Mouse (Mus musculus) bone marrow, adult 2 months (tissue): ENCODE data around the gene Rpap1.

Source experiments
- CTCF ChIP-seq: fragments of 200-500 bp; IDR thresholded peaks from 2 replicates; pipeline ENCODE4 v1.5.1; 2011; ENCODE audit warnings: low read length, control low read depth; ENCODE audit not compliant: control insufficient read depth, insufficient read depth
- POLR2A ChIP-seq: fragments of 200-500 bp; IDR thresholded peaks from 2 replicates; pipeline ENCODE4 v1.6.1; 2011; ENCODE audit warnings: low read depth, mild to moderate bottlenecking, control low read depth, low read length, borderline replicate concordance; ENCODE audit not compliant: control insufficient read depth

GRCm38 (mm10) chr2:119743176-119743807 is 44.0 kb downstream of the Rpap1 start:
- no peak; the same call in 1 of the 2 replicates for TF ChIP-seq POLR2A
- TF ChIP-seq CTCF: no peak
